Mouse (Mus musculus) T-helper 1 cell (primary cell): Measurements from ENCODE around the gene Epsti1.

Source experiments
- in situ Hi-C: fragments of 300-600 bp; cut with MboI, MseI; formaldehyde crosslinking; loops from one replicate; pipeline ENCODE4 v1.15.1; 2025; ENCODE audit warnings: high pct_unique_total_duplicates

Epsti1 gene

GRCm38 (mm10) chr14:77921641-77922040, 17.6 kb downstream of the Epsti1 start:
- in situ Hi-C loops = no loop called here

DNA sequence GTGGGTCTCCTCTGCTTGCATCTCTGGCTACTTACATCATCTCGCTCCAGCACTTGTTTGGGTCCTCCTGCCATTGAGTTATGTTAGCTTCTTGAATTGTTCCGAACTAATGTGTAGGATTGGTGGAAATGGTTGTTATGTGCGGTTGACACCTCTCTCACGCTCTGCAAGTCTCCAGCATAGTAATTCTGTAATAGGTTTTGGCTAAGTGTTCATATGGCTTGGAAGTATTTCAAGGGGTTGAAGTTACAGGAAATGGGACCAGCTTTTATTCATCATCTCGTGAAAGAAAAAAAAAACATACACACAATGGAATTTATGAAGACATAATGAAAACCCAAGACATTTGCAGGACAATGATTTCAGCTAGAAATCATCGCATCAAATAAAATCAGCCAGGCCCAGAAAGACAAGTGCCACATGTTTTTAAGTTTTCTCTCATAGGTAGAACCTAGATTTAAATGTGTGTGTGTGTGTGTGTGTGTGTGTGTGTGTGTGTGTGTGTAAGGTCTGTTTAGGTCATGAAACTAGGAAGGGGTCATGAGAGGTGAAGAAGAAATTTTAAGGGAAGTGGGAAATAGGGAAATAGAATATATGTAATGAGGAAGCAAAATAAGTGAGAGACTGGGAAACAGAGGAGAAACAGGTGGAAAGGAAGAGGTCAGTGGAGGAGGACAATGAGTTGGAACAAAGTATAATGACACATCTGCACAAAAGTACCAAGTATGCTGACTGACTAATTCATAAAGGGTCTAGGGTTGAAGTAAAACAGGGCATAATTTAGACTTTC, 19.2 kb downstream of the Epsti1 start:
- in situ Hi-C loops = no loop called here

GRCm38 (mm10) chr14:77925414-77925813, 21.4 kb downstream of the Epsti1 start:
- in situ Hi-C loops = no loop called here

DNA sequence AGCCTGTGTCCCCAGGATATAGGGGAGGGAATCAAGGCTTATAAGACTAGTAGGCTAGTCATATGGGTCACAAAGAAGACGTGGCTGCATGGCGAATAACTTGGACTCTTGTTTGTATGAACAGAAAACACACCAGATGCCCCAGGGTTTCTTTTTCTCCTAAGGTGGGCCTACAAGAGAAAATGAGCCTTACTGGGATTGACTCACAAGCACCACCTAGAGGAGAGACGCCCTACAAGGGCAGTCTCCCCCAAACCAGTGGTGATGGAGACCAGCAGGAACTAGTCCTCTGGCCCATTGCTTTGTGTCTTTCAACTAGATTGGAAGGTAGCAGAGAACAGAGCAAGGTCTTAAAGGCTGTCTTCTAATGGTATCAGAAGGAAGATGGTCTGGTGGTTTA, 22.7 kb downstream of the Epsti1 start:
- in situ Hi-C loops = no loop called here

DNA sequence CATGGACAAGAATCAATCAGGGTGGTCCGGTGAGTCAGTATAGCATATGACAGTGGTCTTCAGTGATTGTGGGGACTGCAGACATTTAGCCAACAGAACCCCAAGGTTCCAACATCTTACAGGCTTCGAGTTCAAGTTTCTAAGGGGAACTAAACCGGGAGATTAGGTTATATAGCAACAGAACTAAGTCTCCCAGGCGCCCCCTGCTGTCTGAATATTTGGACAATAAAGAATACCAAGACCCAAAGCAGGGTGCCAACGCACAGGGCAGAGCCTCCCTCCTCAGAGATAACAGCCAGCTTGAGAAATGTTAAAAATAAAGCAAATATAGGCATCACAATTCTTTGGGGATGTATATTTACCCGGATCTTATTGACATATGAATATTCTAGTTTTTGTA, 24.0 kb downstream of the Epsti1 start:
- in situ Hi-C loops = no loop called here

DNA sequence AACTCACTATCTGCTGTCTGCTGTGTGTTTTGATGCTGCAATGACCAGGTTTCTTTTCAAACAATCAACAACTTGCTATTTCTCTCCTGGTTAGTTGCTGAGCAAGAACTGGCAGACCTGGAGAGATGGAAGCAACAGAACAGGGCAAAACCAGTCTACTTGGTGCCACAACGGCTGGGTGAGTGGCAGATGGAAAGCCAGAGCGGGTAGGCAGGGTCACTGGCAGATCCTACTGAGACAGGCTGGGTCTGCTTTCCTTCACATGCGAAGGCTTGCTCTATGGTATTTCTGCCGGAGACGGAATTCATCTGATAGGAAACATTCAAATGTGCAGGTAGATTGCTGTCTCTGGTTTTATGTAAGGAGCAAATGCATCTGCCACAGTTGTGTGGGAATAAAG, 24.6 kb downstream of the Epsti1 start:
- in situ Hi-C loops = no loop called here

DNA sequence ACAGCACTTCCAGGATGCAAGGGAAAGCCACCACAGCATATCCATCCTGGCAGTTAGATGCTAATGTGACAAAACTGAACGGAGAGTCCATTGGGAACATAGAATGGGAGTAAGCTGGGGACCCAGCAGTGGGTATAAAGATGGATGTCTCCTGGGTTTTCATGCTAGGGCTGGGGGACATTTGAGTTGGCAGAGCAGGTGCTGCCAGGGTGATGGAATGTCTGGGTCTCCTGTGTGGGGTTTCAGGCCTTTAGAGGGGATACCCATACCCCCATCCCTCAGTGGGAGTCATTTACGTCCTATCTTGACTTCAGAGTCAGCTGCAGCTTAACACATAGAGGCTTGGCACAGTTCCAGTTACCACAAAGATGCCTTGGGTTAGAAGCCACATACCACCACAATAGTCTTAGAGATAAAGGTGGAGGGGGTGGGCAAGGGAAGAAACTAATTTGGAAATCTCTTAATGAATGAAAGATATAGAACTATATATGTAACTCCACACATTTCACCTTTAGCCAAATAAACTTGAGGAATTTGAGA, 25.2 kb downstream of the Epsti1 start:
- in situ Hi-C loops = no loop called here

- in situ Hi-C loops = no loop called here
These were observed 28.4 kb downstream of the Epsti1 start for GRCm38 (mm10) chr14:77932150-77933047.

GRCm38 (mm10) chr14:77933243-77933642, 29.2 kb downstream of the Epsti1 start:
- in situ Hi-C loops = no loop called here

DNA sequence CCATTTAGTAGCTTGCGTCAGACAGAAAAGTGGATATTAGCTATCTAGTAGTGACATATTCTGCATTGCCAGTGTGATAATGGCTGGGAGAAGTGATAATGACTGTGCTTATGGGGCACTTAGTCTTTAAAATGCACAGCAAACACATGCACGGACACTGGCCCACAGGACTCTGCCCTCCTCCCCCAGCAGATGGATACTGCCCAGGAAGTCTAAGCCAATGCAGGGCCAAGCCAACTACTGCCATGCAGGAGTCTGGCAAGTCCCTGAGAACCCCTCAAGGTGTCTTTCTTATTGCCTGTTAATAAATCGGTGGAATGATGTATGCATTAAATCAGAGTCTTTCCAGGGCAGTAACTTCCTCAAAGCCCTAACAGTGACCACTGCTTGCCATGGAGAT, 30.4 kb downstream of the Epsti1 start:
- in situ Hi-C loops = no loop called here

GRCm38 (mm10) chr14:77941105-77941504, 37.1 kb downstream of the Epsti1 start:
- in situ Hi-C loops = no loop called here

DNA sequence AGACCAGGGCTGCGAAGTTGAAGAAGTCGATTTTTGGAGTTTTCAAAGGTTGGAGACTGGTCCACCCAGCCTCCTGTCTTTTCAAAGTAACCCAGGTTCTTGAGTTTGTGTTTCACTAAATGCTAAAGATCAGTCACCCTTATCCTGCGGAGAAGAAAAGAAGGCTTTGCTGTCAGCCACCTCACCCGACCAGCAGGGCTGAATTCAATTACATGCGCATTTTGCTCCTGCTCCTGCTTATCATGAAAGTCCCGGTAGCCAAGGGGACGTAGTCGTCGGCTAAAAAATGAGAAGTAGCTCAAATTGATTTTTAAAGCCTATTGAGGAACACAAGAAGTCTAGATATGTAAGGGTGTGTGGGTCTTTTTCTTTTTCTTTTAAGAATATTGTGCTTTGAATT, 38.2 kb downstream of the Epsti1 start:
- in situ Hi-C loops = no loop called here

DNA sequence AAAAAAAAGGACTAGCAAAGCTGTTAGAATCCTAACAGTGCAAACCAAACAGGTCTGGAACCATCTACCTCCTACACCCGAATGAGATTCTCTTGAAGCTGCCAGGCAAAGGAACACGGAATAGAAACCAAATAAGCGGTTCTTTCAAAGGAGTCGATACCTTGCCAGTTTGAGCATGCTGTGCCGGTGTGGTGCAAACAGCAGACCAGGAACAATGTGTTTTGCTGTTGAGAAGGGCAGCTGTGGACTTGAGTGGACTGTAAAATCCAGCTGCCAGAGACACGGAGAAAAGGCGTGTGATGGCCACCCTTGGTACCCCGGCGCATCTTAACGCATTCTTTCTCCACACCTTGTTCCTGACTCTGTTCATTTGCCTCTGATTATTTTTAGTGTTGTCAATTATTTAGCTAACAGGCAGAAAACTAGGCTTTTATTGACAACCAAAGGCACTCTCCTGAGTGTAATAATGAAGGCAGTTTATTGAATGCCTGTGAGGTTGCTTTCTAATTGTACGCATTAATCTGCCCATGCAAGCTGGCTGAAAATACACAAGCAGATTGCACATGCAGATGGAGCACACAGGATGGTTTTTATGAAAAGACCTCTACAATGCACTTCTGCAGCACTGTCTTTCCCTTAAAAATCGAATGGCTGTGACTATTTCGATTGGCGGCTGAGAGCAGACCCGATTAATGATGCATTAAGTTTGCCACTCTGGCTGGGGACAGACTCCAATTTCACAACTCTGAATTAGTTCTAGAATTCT, 38.9 kb downstream of the Epsti1 start:
- in situ Hi-C loops = no loop called here

- in situ Hi-C loops = no loop called here
These were observed 57.7 kb downstream of the Epsti1 start for GRCm38 (mm10) chr14:77961741-77962140.

GRCm38 (mm10) chr14:77963525-77963924, 59.5 kb downstream of the Epsti1 start:
- in situ Hi-C loops = no loop called here

- in situ Hi-C loops = no loop called here
These were observed 67.3 kb downstream of the Epsti1 start for GRCm38 (mm10) chr14:77971355-77971754.

- in situ Hi-C loops = no loop called here
These were observed 70.2 kb downstream of the Epsti1 start for GRCm38 (mm10) chr14:77974221-77974620.

DNA sequence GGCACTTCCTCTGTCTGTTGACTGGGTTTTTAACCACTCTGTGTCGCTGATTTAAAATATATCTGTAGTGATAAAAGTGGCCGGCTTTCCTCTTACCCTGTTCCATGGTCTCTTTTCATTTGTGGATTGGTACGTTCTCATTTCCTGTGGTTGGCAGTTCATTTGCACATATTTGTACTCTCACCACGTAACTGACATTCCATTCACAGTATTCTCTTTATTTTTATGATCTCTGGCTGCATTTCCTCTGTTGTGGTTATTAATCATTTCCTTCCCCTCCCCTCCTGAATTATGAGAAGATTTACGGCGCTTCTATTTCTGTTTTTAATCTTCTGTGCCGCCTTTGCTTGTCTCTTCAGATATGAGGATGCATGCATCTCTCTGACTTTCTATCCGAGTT, 71.7 kb downstream of the Epsti1 start:
- in situ Hi-C loops = no loop called here

GRCm38 (mm10) chr14:77981516-77981915, 77.5 kb downstream of the Epsti1 start:
- in situ Hi-C loops = no loop called here

- in situ Hi-C loops = no loop called here
These were observed 93.7 kb downstream of the Epsti1 start for GRCm38 (mm10) chr14:77997731-77998130.

DNA sequence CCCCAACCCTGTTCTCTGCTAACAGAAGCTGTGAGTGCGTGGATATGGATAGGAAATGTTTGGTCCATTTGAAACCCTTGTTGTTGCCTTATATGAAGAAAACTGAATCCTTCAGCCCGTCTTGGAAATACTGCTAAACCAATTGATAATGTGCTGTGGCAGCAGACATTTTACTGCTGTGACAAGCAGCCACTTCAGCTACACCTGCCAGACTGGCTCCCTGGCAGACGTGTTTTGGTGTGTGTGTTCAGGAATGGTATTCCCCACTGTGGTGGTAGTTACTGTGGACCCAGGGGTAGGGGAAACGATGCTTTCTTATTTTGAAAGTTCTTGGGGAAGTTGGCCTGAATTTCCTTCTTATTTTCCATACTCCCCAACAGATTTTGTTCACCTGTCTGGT, 100.4 kb downstream of the Epsti1 start:
- in situ Hi-C loops = no loop called here

- in situ Hi-C loops = no loop called here
These were observed 104.0 kb downstream of the Epsti1 start for GRCm38 (mm10) chr14:78008019-78008418.
